Mouse (Mus musculus) embryo, embryonic 10 days (tissue): ENCODE measurements around the gene Acbd6.

Source experiments
- DNase-seq: peaks from one replicate; pipeline ENCODE4 v3.0.0-alpha.2; 2015; ENCODE audit warnings: low spot score

Acbd6 gene

GRCm38 (mm10) chr1:155650121-155650846, 92.4 kb downstream of the Acbd6 start:
- no peak for DNase-seq

GRCm38 (mm10) chr1:155654961-155655360, 97.0 kb downstream of the Acbd6 start:
- peak; percentile 37 for DNase-seq

DNA sequence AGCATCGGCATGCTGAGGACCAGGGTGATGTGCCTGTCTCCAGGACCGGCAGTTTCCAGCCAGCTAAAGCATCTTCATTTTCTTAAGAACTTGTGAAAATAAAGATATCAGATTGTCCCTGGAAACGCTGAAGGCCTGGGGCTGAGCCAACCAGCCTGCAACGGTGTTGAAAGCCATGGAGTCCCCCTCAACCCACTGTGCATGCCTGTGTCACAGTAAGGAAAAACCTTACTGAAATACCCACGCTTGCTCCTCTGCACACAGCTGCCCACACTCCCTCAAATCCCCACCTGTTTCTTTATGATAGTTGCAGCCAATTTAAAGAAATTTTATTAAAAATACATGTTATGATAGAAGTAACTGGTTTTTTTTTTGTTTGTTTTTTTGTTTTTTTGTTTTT, 98.4 kb downstream of the Acbd6 start:
- DNase-seq: no peak

- no peak for DNase-seq
Measured at GRCm38 (mm10) chr1:155663994-155664393, 106.1 kb downstream of the Acbd6 start.

GRCm38 (mm10) chr1:155675570-155675969, 117.7 kb downstream of the Acbd6 start:
- no peak for DNase-seq

DNA sequence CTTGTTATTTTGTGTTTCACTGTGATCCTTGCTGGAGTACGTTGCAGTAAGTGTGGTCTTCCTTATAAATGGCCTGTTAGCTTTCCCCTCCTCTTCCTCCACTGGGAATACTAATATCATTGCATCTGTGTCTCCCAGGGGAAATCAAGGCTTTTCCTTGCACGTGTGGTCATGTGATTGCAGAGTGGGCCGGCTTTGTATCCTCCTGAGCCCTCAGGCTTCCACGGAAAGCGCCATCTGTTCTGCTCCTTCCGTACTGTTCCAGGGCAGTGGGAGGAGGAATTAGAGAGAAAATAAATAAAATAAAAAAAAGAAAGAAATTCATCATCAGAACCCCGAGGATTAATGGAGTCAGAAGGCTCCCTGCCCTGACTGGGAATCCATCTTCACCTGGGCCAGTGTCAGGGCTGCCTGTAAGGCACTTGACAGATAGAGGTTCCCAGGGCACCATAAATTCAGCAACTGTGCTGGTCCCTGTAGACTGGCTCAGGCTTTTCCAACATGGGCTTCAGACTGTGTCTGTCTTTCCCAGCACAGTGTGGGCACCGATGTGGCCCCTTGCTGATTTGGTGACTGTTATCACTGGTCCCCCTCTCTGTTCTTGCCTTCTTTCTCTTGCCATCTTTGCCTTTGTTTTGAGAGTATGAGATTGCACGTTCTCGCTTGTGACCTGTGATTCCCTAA, 123.3 kb downstream of the Acbd6 start:
- no peak for DNase-seq

GRCm38 (mm10) chr1:155686816-155687215, 128.9 kb downstream of the Acbd6 start:
- DNase-seq: no peak

DNA sequence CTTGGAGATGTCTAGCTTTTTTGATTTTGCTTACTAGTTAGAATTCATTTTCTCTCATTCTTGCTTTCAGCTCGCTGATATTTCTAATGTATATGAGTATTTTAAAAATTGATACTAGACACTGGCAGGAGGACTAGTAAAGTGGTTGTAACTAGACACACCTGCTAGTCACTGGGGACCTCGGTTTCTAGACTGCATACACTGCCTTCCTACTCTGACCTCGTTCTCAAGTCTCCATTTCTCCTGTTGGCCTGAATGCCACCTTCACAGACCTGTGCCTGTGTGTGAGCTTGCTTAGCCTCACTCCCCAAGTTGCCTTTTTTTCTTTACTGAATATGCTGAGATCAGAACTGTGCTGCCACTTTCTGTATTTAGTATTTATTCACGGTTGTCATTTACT, 131.2 kb downstream of the Acbd6 start:
- DNase-seq: no peak

DNA sequence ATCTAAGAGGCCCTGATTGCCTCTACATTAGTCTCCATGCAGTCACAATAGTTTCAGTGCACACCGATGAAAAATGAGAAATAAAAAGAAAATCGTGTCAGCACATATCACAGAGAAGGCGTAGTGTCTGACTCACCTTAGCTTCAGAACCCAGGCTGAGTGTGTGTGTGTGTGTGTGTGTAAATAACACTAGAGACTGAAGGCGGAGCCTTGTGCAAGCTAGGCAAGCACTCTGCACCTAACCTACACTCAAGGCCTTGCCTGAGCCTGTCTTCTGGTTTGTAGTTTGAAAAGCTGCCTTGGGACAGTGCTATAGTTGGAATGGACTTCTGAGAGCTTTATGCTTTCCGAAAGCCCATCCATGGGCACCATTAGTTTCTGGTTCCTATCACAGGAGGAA, 131.6 kb downstream of the Acbd6 start:
- no peak for DNase-seq

DNA sequence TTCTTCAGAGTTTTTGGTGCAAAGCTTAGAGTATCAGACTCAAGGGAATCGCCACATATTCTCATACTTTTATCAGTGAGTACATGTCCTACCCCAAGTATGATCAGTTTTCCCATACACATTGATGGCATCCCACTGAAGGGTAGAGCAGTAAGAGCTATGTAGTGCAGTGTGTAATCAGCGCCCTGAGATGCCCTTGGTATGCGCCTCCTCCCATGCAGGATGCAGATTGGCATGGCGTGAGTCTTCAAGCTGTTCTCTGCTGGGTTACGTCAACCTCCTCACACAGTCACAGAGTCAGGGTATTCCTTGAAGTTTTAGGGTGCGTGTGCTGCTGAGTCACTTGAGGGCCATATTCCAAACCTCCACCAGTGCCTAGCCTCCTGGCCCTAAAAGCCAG, 134.3 kb downstream of the Acbd6 start:
- DNase-seq: no peak

DNA sequence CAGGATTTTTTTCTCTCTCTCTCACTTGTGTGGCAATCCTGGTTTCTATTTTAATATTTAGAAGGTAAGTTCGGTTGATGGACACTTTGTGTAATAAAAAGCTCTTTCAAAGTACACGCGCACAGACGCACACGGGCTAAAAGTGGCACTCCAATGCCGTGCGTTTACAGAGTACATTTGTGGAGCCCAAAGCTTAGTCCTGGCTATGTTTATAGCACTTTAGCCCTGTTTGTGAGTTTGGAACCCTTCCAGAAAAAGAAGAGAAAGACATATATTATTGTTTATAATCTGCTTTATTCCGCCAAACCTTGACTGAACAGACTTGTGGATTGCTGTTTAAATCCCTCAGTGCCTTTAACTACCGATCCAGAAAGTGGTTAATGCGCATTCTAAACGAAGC, 135.1 kb downstream of the Acbd6 start:
- DNase-seq: no peak

- DNase-seq: no peak
Measured at GRCm38 (mm10) chr1:155693443-155693842, 135.5 kb downstream of the Acbd6 start.

DNA sequence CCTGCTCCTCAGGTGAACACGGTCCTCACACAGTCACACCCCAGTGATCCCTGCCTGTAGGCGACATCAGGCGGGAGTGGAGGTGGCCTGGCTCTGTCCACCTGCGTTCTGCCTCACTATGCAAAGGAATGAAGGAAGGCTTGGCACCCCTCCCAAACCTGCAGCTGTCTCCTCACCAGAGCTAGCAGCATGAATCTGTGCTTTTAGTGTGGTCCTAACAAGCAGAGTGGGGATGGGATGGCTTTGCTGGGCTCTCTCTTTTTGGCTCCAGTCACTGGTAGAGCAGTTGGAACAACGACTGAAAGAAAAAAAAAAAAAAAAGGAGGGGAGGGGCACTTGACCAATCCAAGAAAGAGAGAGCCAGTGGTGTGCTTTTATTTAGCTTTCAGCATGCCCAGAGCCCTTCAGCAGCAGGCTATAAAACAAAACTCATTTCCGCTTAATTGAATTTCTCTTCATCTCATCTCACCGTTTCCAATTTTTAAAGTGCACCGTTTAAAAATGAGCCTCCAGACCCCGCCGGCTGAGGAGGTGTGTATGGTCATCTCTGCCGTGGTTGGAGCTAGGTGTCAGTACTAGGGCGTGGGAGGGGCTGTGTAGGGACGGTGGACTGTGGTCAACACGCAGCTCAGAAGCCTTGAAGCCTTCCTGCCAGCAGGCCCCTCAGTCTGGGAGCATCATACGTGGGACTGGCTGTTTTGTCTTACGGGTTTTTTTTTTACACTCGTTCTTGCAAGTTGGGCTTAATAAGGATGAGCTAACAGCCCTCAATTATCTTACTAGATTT, 140.6 kb downstream of the Acbd6 start:
- no peak for DNase-seq

- DNase-seq: no peak
Measured at GRCm38 (mm10) chr1:155700886-155701285, 143.0 kb downstream of the Acbd6 start.

DNA sequence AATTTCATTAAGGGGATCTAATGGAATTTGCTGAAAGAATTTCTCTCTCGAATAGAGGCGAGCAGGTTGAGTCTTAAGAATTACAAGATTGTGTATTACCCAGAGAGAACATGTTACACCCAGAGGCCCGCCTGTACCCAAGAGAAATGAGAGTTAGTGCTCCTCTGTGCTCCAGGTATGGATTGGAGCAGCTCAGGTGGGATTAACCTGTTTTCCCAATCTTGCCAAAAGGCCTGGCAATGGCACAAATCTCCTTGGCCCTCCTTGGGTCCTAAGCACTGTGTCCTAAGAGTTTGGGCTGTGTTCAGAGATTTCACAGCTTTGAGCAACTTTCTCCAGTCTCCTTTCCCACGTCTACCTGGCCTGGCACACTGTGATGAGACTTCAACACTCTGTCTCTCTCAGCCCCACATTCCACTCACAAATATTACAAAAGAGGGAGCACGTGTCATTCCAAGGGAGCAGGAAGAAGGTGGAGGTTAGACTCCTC, 145.3 kb downstream of the Acbd6 start:
- DNase-seq: no peak

DNA sequence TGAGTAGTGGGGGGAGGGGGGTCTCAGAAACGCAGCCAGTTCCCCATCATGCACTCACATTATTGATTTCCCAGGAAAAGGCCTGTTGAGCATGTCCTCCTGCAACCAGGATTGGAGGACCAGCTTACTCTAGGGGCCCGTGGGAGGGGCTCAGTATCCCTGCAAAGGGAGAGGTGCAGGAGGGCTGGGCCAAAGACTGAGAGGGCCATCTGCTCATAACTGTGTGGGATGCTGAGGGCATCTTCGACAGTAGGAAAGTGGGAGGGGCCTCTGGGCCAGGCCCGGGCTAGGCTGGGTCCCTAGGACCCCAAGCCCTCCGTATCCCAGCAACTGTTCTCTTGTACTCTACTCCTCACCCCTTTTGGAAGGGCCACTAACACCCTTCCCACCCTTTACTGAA, 146.3 kb downstream of the Acbd6 start:
- no peak for DNase-seq

DNA sequence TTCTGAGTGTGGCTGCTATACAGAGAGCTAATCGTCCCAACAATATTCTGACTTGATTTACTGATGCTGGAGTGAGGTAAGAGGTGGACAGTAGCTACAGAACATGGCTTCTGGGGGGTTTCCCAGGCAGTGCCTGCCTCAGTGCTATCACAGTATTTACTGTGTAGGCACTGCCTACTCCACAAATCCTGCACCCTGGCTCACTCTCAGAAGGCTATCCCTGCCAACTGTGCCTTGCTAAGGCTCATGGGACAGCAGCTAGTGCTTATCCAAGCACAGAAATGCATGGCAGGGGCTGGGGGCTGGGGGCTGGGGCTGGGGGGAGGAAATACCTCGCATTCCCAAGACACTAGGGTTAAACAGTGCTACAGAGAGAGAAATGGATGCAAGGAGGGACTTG, 155.4 kb downstream of the Acbd6 start:
- DNase-seq: no peak

DNA sequence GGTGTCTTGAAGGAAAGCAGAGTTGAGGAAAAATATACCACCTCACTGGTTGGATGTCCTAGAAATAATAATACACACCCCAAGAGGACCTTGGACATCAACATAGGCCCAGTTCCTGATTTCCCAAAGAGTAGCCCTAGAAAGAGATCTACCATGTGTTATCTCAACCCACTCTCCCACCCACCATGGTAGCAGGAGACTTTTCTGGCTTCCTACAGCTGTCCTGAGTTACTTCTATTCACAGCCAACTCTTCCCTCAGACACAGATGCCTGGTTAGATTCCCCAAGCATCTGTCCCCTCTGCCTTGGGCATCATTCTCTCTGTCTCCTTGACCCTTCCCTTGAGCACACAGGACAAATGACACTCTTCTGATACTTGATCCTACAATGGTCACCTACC, 157.4 kb downstream of the Acbd6 start:
- DNase-seq: no peak

- no peak for DNase-seq
Measured at GRCm38 (mm10) chr1:155717301-155717700, 159.4 kb downstream of the Acbd6 start.

GRCm38 (mm10) chr1:155718851-155719250, 160.9 kb downstream of the Acbd6 start:
- no peak for DNase-seq

GRCm38 (mm10) chr1:155720006-155720405, 162.1 kb downstream of the Acbd6 start:
- no peak for DNase-seq

DNA sequence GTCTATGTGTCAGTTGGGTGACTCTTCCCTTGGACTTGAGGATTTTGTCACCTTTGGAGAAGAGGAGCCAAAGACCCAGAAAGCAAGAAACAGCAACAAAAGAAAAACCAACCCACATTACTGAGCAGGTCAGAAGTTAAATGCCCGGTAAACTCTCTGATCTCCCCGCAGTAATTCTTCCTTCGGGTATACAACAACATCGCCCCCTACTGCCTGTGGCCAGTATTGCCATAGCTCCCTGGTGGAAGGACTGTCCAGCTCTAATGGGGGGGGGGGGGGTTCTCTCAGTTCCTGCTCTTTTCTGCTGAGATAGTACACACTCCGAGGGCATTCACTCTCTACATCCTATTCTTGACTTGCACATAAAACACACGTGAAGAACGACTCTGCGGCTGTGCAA, 163.5 kb downstream of the Acbd6 start:
- DNase-seq: peak; percentile 62

DNA sequence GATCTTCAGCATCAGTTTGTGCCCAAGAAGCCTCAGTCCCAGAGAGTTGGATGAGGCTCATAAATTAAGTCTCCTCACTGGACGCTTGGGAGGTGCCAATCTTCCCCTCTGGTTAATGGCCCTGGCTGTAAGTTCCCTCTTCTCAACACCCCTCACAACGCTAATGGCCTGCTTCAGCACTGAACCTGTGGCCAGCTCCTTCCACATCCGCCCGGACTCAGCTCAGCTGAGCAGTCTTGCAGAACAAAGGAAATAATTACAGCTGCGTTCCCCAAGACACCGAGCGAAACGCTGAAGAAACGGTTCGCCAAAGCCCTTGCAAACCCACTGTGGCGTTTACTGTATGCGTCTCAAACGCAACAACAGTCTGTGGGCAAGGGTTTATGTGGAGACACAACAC, 164.3 kb downstream of the Acbd6 start:
- DNase-seq: peak; percentile 91
